Mouse (Mus musculus): ENCODE results near the gene Pafah1b1. TPM values are rescaled to one million over a fixed set of nuclear protein-coding genes. Genes with fewer than 3 reads are reported as not detected.

The Pafah1b1 gene
- polyA plus RNA-seq, 1 experiment: 122 TPM

DNA sequence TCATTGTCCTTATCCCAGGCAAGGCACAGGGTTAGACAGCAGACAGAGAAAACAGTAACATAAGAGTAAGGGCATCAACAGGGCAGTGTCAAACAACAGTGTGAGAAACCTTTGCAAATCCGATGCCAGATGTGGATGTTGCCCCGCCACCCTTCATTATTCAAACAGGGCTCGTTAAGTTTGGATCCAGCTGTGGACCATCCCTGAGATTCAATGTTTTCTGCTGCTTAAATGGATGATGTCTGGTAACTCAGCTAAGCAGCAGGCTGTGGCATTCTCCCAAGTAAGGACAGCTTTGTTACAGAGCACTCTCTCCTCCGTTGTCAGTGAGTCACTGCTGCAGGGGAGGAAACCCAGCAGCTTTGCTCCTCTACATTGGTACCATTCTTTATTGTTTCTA, 49.3 kb downstream of the Pafah1b1 start:
- Histone ChIP-seq H3K4me3 (ENCODE audit: insufficient read depth, low read length) (no peak overlapping the region), H3K4me1 (ENCODE audit: control insufficient read depth, insufficient read depth, low read length) (peaks cover 3% of the 10 kb centered on the region; the same call in 1 of the 2 replicates), H3K27ac (ENCODE audit: insufficient read depth, low read length) (no peak overlapping the region)
- TF ChIP-seq POLR2A (IDR thresholded peaks at IDR 0.05; ENCODE audit: low read depth, low read length) (no peak), CTCF (IDR thresholded peaks at IDR 0.05; ENCODE audit: borderline replicate concordance, insufficient read depth, low read length) (no peak)

DNA sequence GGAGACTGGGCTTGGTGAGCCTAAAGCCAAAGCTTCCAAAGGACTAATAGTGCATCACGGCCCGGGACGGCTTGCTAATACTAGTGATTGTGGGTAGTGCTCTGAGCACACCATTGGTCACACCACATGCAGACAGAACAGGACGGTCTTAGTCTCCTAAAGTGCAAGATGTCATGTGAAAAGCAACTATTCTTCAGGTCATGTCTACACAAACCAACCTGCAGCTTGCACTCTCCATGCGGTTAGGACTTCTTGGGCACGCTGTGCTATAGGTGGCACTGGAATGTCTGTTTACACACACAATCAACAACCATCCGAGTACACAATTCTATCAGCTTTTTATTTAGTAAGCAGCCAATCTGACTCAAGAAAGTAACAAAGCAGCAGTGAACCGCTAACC, 49.8 kb downstream of the Pafah1b1 start:
- Histone ChIP-seq H3K27ac (ENCODE audit: insufficient read depth, low read length) (no peak overlapping the region), H3K4me3 (ENCODE audit: insufficient read depth, low read length) (no peak overlapping the region), H3K4me1 (ENCODE audit: control insufficient read depth, insufficient read depth, low read length) (peaks cover 3% of the 10 kb centered on the region; the same call in 1 of the 2 replicates)
- TF ChIP-seq CTCF (IDR thresholded peaks at IDR 0.05; ENCODE audit: borderline replicate concordance, insufficient read depth, low read length) (no peak), POLR2A (IDR thresholded peaks at IDR 0.05; ENCODE audit: low read depth, low read length) (no peak)

DNA sequence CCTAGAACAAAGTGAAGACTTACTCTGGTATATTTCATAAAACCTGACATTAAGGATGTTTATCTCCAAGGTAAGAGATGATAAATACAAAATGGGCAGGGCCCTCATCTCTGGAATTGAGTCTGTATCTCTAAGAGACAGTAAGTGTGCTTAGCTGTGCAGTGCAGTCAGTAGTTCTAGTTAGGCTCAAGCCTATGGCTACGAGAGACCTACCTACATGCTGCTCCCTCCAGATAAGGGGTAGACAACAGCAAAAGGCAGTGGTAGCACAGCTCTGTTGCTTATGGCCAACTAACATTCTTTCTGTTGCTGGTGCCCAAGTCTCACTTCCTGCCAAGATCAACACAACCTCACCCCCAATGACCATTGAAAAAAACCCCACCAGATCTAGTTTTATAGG, 50.9 kb downstream of the Pafah1b1 start:
- H3K27ac ChIP-seq (ENCODE audit: insufficient read depth, low read length): no peak overlapping the region
- no peaks in the 10 kb centered on the region; the same call in 1 of the 2 replicates for H3K4me1 ChIP-seq (ENCODE audit: control insufficient read depth, insufficient read depth, low read length)
- no peak for TF ChIP-seq POLR2A (IDR thresholded peaks at IDR 0.05; ENCODE audit: low read depth, low read length)
- TF ChIP-seq CTCF (IDR thresholded peaks at IDR 0.05; ENCODE audit: borderline replicate concordance, insufficient read depth, low read length): no peak
- no peak overlapping the region for H3K4me3 ChIP-seq (ENCODE audit: insufficient read depth, low read length)

DNA sequence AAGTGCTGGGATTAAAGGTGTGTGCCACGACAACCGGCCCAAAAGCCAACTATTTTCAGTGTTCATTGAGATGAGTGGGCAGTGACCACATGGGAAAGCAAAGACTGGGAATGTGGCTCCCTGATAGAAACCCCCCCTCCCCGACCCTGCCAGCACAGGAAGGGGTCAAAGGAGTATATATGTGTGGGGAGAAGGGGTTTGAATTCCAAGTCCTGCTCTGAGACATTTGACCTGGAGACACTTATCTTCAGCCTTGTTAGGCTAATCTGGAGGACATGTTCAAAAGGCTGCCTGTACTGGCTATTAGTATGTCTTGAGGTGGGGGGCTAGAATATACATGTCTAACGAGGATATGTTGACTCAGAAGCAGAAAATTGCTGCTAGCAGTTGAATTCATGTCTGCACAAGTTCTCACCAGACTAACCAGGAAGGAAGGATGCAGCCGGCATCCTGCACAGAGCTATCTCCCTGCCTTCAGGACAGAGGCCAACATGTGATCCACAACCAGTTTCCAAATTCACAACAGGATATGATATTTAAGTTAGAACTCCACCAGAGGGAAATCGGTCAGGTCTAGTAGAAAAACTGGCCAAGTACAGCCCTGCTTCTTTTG, 51.5 kb downstream of the Pafah1b1 start:
- Histone ChIP-seq H3K27ac (ENCODE audit: insufficient read depth, low read length) (no peak overlapping the region), H3K4me1 (ENCODE audit: control insufficient read depth, insufficient read depth, low read length) (no peaks in the 10 kb centered on the region), H3K4me3 (ENCODE audit: insufficient read depth, low read length) (no peak overlapping the region)
- TF ChIP-seq POLR2A (IDR thresholded peaks at IDR 0.05; ENCODE audit: low read depth, low read length): no peak
- no peak for TF ChIP-seq CTCF (IDR thresholded peaks at IDR 0.05; ENCODE audit: borderline replicate concordance, insufficient read depth, low read length)

DNA sequence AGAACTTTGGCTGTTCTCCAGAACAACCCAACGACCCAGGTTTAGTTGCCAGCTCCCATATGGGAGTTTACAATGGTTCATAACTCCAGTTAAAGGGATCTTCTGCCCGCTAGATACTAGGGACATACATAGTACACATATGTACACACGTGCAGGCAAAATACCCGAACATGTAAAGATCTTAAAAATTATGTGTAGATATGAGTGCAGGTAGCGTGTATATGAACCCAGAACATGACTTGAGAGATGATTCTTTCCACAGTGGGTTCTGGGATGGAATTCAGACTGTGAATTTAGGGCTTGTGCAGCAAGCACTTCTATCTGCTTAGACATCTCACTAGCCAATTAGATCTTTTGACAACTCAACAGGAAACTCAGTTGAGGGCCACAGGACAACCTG, 52.6 kb downstream of the Pafah1b1 start:
- H3K4me1 ChIP-seq (ENCODE audit: control insufficient read depth, insufficient read depth, low read length): no peaks in the 10 kb centered on the region
- no peak overlapping the region for H3K27ac ChIP-seq (ENCODE audit: insufficient read depth, low read length)
- TF ChIP-seq POLR2A (IDR thresholded peaks at IDR 0.05; ENCODE audit: low read depth, low read length): no peak
- no peak for TF ChIP-seq CTCF (IDR thresholded peaks at IDR 0.05; ENCODE audit: borderline replicate concordance, insufficient read depth, low read length)
- H3K4me3 ChIP-seq (ENCODE audit: insufficient read depth, low read length): no peak overlapping the region

DNA sequence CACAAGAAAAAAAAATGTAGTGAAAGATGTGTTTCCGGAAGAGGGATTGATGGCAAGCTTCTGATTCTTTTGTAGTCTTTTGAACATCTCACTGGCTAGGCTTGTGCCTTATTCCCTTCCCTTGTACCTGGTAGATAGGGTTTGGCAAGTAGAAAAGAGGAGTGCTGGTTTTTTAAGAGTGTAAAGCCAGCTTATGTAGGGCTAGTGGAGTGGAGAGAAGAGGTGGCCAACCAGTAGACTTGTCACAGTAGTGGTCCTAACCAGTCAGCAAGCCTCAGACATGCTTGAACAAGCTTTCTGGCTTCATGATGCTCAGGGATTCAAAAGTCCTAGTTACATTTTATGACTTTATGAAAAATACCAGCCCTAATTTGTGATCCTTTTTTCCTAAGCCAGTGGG, 53.5 kb downstream of the Pafah1b1 start:
- Histone ChIP-seq H3K27ac (ENCODE audit: insufficient read depth, low read length) (peak overlapping the region; percentile 66; the same call in 1 of the 2 replicates), H3K4me1 (ENCODE audit: control insufficient read depth, insufficient read depth, low read length) (no peaks in the 10 kb centered on the region), H3K4me3 (ENCODE audit: insufficient read depth, low read length) (no peak overlapping the region)
- no peak for TF ChIP-seq POLR2A (IDR thresholded peaks at IDR 0.05; ENCODE audit: low read depth, low read length)
- no peak for TF ChIP-seq CTCF (IDR thresholded peaks at IDR 0.05; ENCODE audit: borderline replicate concordance, insufficient read depth, low read length)

DNA sequence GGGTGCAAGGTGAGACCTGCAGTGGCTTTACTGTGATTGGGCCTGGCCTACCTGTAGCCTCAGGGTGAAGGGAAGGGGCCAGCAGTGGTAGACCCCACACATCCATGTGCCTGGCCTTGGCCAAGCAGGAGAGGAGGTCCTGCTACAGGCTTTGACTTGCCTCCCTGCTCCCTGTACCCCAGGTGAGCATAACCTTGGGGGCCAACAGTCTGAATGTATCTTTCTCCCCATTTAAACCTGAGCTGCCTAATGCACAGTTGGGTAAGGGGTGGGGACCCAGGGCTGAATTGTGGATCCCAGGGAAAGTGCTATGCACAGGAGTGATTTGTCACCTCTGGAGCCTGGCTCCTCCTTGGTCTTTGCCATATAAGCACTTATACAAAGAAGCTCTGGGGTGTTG, 54.3 kb downstream of the Pafah1b1 start:
- H3K27ac ChIP-seq (ENCODE audit: insufficient read depth, low read length): no peak overlapping the region
- TF ChIP-seq CTCF (IDR thresholded peaks at IDR 0.05; ENCODE audit: borderline replicate concordance, insufficient read depth, low read length) (no peak), POLR2A (IDR thresholded peaks at IDR 0.05; ENCODE audit: low read depth, low read length) (no peak)
- no peak overlapping the region for H3K4me3 ChIP-seq (ENCODE audit: insufficient read depth, low read length)
- H3K4me1 ChIP-seq (ENCODE audit: control insufficient read depth, insufficient read depth, low read length): no peaks in the 10 kb centered on the region

DNA sequence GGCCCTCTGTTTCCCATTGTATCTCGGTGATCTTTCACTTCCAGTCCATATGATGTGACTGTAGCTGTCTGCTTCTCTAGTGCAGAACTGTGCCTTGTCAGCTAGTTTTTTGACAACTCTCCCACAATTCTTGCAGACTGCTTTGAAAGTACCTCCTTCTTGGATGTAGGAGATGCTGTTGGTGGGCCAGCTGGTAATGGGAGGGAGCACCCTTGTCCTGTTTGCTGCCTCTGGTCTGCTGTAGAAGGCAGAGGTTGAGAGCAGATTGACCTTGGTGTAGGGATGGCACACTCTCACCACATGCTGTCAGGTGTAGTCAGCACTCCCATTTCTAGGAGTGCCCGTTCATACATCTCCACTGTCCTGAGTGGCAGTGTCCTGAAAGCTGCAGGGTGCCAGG, 55.5 kb downstream of the Pafah1b1 start:
- no peak overlapping the region for H3K4me3 ChIP-seq (ENCODE audit: insufficient read depth, low read length)
- TF ChIP-seq CTCF (IDR thresholded peaks at IDR 0.05; ENCODE audit: borderline replicate concordance, insufficient read depth, low read length) (no peak), POLR2A (IDR thresholded peaks at IDR 0.05; ENCODE audit: low read depth, low read length) (no peak)
- H3K4me1 ChIP-seq (ENCODE audit: control insufficient read depth, insufficient read depth, low read length): no peaks in the 10 kb centered on the region
- no peak overlapping the region for H3K27ac ChIP-seq (ENCODE audit: insufficient read depth, low read length)

DNA sequence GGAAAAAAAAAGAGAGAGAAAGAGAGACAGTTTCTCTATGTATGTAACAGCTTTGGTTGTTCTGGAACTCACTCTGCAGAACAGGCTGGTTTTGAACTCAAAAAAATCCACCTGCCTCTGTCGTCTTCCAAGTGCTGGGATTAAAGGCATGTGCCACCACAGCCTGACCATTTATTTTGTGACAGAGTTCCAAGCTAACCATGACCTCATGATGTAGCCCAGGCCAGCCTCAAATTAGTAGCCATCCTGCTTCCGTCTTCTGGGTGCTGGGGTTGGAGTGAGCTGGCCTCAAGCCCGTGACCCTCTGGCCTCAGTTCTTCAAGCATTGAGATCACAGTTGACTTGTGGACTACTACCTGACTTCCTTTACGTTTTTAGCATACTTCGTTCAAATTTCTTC, 56.0 kb downstream of the Pafah1b1 start:
- no peak overlapping the region for H3K4me3 ChIP-seq (ENCODE audit: insufficient read depth, low read length)
- TF ChIP-seq POLR2A (IDR thresholded peaks at IDR 0.05; ENCODE audit: low read depth, low read length): no peak
- TF ChIP-seq CTCF (IDR thresholded peaks at IDR 0.05; ENCODE audit: borderline replicate concordance, insufficient read depth, low read length): no peak
- H3K4me1 ChIP-seq (ENCODE audit: control insufficient read depth, insufficient read depth, low read length): no peaks in the 10 kb centered on the region
- no peak overlapping the region for H3K27ac ChIP-seq (ENCODE audit: insufficient read depth, low read length)

DNA sequence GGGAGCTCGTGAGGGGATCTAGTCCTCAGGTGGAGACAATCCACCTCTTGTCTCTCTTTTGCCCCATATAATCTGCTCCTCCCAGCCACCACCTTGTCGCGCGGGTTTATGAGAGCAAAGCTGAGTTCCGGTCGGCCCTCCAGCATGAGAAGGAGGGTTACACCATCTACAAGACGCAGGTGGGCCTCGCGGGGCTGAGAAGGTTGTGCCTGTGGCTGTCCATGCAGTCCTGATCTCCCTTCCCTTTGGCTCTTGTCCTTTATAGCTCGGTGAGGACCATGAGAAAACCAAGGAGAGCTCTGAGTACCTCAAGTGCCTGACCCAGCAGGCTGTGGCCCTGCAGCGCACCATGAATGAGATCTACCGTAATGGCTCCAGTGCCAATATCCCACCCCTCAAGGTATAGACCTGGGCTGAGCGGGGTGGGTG, 56.9 kb downstream of the Pafah1b1 start:
- no peaks in the 10 kb centered on the region for H3K4me1 ChIP-seq (ENCODE audit: control insufficient read depth, insufficient read depth, low read length)
- H3K4me3 ChIP-seq (ENCODE audit: insufficient read depth, low read length): no peak overlapping the region
- TF ChIP-seq CTCF (IDR thresholded peaks at IDR 0.05; ENCODE audit: borderline replicate concordance, insufficient read depth, low read length) (no peak), POLR2A (IDR thresholded peaks at IDR 0.05; ENCODE audit: low read depth, low read length) (no peak)
- H3K27ac ChIP-seq (ENCODE audit: insufficient read depth, low read length): no peak overlapping the region

Measured in embryonic fibroblast, embryonic 13.5 days (primary cell).